Mouse (Mus musculus): ENCODE data around the gene Pip4p1.
A peak's percentile ranks its signal among the peaks of the same experiment; 100 is the strongest.

Gene Pip4p1

GRCm38 (mm10) chr14:50892541-50893459 lies 37.9 kb downstream of the Pip4p1 start:
- peak; percentile 68 for DNase-seq (ENCODE audit: low read depth)

GRCm38 (mm10) chr14:50892091-50892490 lies 38.6 kb downstream of the Pip4p1 start:
- DNase-seq (ENCODE audit: low read depth) = no peak

- no peak for DNase-seq (ENCODE audit: low read depth)
These were observed 39.0 kb downstream of the Pip4p1 start for GRCm38 (mm10) chr14:50891621-50892020.

- no peak for DNase-seq (ENCODE audit: low read depth)
These were observed 54.3 kb downstream of the Pip4p1 start for GRCm38 (mm10) chr14:50876236-50876950.

All from NIH3T3 (cell line).